Mouse (Mus musculus): Measurements from ENCODE around the gene 2010111I01Rik. TPM values are rescaled to one million over a fixed set of nuclear protein-coding genes. Genes with fewer than 3 reads are reported as not detected.

The 2010111I01Rik gene
- polyA plus RNA-seq, 1 experiment from 2014 or later, result 129 TPM

DNA sequence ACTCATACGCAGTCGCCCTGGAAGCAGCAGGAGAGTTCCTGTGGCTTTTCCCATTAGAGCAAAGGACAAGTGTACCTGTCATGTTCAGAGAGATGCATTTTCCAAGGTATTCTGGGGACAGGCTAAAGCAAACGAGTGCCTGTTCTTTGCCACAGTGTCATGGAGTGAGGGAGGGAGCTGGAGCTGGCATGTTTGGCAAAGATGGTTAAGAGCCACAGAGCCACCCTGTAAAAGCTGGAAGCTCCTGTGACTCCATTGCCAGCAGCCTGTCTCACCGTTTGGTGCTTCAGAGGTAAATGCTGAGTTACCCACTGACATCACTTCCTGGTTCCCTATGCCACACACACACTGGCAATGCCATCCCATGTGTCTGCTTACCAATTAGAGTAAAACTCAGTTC lies 211.4 kb downstream of the 2010111I01Rik start:
- no peak for ATAC-seq (ENCODE audit: borderline replicate concordance, extremely low read depth, low FRiP score, low TSS enrichment)
- H3K27me3 ChIP-seq, result no peaks in the 10 kb centered on the region
- WGBS, result 79% methylated on average over 4 of the region's 4 CpGs

DNA sequence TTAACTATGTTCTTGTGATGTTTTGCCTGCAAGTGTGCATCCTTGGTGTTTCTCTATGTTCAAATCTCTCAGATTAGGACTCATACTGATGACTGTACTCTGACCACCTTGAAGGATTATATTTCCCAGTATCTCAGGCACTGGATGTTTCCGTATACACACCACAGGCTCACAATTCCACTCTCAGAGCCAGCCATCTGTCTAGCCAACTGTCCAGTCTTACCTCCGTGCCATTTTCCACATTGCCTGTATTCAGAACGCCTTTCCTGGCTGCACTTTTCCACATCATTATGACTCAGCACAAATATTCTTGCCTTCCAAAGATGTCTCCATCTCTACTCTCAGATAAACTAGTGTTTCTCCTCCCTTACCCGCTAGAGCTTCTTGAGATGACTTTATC lies 212.5 kb downstream of the 2010111I01Rik start:
- H3K36me3 ChIP-seq, result no peaks in the 10 kb centered on the region
- no peaks in the 10 kb centered on the region for H3K9me3 ChIP-seq
- no peaks in the 10 kb centered on the region for H3K27me3 ChIP-seq
- 89% methylated on average over 4 of the region's 4 CpGs for WGBS
- no peak overlapping the region for H3K4me3 ChIP-seq
- H3K9ac ChIP-seq, result no peak overlapping the region
- H3K4me1 ChIP-seq, result no peaks in the 10 kb centered on the region
- ATAC-seq (ENCODE audit: borderline replicate concordance, extremely low read depth, low FRiP score, low TSS enrichment), result no peak
- H3K4me2 ChIP-seq, result no peak overlapping the region
- no peak overlapping the region for H3K27ac ChIP-seq

More for the DNA sequence above, 211.4 kb downstream of the 2010111I01Rik start:
- H3K4me3 ChIP-seq, result no peak overlapping the region
- H3K9me3 ChIP-seq, result no peaks in the 10 kb centered on the region
- no peak overlapping the region for H3K9ac ChIP-seq
- no peaks in the 10 kb centered on the region for H3K36me3 ChIP-seq
- no peak overlapping the region for H3K4me2 ChIP-seq
- H3K4me1 ChIP-seq, result peaks cover 7% of the 10 kb centered on the region; the same call in 1 of the 2 replicates
- H3K27ac ChIP-seq, result no peak overlapping the region

DNA sequence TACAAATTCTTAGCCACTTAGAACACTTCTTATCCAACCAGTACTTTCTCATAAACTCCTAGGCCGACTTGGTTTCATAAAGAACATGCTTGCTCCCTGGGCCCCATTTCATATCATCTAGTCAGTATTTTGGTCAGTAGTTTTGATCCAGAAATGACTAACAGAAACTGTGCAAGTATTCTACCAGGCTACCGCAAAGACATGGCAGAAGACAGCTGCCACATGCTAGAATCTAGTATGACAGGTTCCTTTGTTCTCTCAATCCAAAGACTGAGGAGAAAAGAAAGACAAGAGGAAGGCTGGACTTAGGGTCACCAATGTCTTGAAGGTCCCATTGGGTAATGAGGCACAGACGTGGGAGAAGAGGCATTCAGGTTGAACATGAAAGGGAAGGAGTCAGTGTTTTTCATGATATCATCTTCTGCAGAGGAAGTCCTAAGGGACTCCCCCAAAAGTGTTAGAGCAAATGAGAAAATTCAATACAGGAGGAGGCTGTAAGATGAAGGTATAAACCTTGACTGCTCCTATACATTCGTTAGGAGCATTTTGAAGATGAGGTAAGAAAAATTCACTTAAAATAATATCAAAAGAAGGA lies 216.0 kb downstream of the 2010111I01Rik start:
- Histone ChIP-seq H3K27me3 (no peaks in the 10 kb centered on the region), H3K36me3 (no peaks in the 10 kb centered on the region), H3K4me2 (no peak overlapping the region), H3K9me3 (no peaks in the 10 kb centered on the region), H3K4me3 (no peak overlapping the region), H3K27ac (no peak overlapping the region), H3K4me1 (0 out of 2 replicates have a peak, but pooled peaks cover 3% of the 10 kb centered on the region), H3K9ac (no peak overlapping the region)
- ATAC-seq (ENCODE audit: borderline replicate concordance, extremely low read depth, low FRiP score, low TSS enrichment), result no peak
- 84% methylated on average over 4 of the region's 4 CpGs for WGBS

DNA sequence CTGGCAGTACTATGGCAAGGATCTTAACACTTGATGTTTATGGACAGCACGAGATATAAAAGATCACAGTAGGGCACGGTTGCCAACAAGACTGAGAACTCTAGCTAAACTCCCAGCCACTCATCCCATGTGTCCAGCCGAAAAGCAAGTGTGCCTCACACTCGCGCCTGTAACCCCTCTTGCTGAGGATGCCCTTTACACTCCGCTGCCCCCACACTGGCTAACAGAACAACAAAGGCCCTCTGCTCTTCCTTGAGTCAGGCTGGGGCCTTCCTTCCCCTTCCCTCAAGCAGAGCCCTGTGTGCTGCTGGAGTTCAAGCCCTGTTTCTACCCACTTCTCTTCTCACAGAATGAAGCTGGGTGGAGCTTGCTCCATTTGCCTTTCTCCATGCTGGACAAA lies 220.3 kb downstream of the 2010111I01Rik start:
- Histone ChIP-seq H3K4me1 (peaks cover 35% of the 10 kb centered on the region), H3K9ac (no peak overlapping the region), H3K27me3 (no peaks in the 10 kb centered on the region), H3K9me3 (no peaks in the 10 kb centered on the region), H3K27ac (no peak overlapping the region), H3K4me3 (no peak overlapping the region), H3K36me3 (no peaks in the 10 kb centered on the region), H3K4me2 (no peak overlapping the region)
- ATAC-seq (ENCODE audit: borderline replicate concordance, extremely low read depth, low FRiP score, low TSS enrichment), result no peak
- 77% methylated on average over 6 of the region's 6 CpGs for WGBS

DNA sequence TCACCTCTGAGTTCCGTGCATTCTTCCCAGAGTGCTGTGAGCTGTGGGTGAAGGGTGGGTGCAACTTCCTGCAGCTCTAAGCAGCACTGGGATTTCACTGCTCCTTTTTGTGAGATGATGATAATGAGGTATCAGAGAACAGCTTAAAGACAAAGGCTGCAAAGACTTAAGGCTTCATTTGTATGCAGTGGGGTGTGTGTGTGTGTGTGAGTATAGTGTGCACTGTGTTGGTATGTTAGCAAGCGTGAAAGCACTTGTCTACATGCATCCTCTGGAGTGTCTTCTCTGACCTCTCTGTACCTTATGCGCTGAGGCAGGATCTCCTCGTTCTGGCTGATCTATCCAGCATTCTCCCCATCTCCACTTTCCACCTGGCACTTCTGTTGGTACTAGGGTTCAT lies 221.5 kb downstream of the 2010111I01Rik start:
- H3K9me3 ChIP-seq, result no peaks in the 10 kb centered on the region
- WGBS, result 59% methylated on average over 4 of the region's 4 CpGs
- no peaks in the 10 kb centered on the region for H3K27me3 ChIP-seq
- H3K4me2 ChIP-seq, result no peak overlapping the region
- H3K36me3 ChIP-seq, result no peaks in the 10 kb centered on the region
- ATAC-seq (ENCODE audit: borderline replicate concordance, extremely low read depth, low FRiP score, low TSS enrichment), result no peak
- peaks cover 35% of the 10 kb centered on the region for H3K4me1 ChIP-seq
- peak overlapping the region; percentile 78; the same call in 1 of the 2 replicates for H3K27ac ChIP-seq
- H3K9ac ChIP-seq, result no peak overlapping the region
- H3K4me3 ChIP-seq, result no peak overlapping the region

DNA sequence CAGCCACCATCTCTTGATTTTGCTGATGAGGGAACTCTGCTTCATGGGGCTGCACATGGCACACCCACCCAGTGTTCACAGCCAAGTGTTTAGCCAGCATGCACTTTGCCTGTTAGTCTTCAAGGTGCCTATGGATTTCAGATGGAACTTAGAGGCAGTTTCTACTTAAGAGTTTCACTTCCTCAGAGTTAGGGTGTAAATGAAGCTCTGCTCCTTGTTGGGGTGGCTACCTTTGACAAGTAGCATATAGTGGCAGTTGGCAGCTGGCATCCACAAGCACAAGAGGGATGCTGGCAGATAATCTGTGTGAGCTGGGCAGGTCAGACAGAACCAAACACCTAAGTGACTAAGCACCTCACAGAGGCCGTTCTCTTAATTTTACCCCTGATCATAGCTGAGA lies 221.9 kb downstream of the 2010111I01Rik start:
- no peaks in the 10 kb centered on the region for H3K9me3 ChIP-seq
- 44% methylated on average over 1 of the region's 1 CpGs for WGBS
- H3K4me2 ChIP-seq, result no peak overlapping the region
- no peak overlapping the region for H3K4me3 ChIP-seq
- peaks cover 35% of the 10 kb centered on the region for H3K4me1 ChIP-seq
- H3K36me3 ChIP-seq, result no peaks in the 10 kb centered on the region
- no peaks in the 10 kb centered on the region for H3K27me3 ChIP-seq
- peak overlapping the region; percentile 78 for H3K27ac ChIP-seq
- ATAC-seq (ENCODE audit: borderline replicate concordance, extremely low read depth, low FRiP score, low TSS enrichment), result no peak
- H3K9ac ChIP-seq, result no peak overlapping the region

DNA sequence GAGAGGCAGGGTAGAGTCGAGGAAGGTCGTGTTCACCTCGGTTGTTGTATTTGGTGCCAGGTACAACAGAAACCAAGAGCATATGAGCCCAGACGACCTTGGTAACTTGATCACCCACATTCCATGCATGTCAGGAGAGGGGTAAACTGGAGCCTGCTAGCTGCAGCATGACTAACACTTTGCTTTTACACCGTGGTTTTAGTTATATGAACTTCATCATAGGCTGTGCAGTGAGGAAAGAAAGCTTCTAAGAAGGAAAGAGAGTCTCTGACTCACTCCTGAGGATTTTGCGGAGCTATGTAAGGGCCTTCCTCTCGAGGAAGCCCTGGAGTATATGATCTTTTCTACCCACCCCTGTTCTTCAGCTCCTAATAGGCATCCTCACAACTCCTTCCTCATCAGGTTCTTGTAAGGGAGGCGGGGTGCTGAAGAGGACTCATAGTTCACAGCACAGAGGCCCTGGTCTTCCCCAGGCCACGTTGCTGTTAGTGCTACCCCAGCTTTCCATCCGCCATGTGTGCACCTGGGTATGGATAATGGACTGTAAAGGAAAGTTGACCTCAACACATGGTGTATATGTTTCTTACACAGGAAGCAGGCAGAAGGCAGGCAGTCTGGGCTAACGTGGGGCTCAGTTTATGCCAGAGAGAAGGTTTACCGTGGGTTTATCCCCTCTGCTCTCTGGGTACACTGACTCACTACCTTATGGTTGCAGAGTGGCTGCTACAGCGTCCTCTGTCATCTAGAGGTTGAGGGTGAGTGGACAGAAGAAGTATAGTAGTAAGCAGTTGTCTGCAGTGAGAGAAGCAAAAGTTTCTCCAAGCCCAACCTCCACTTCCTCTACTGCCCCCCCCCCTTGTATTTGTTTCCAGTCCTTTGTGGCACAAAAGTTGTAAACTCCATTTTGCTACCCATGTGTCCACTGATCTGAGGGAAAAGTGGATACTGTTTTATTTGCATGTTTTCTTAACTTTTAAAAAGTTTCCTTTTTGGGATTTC lies 222.8 kb downstream of the 2010111I01Rik start:
- 38% methylated on average over 13 of the region's 13 CpGs for WGBS
- no peak overlapping the region for H3K9ac ChIP-seq
- no peaks in the 10 kb centered on the region for H3K36me3 ChIP-seq
- no peaks in the 10 kb centered on the region for H3K9me3 ChIP-seq
- H3K4me2 ChIP-seq, result no peak overlapping the region
- peak; percentile 68; the same call in 1 of the 2 replicates for ATAC-seq (ENCODE audit: borderline replicate concordance, extremely low read depth, low FRiP score, low TSS enrichment)
- peak overlapping the region; percentile 78 for H3K27ac ChIP-seq
- H3K27me3 ChIP-seq, result no peaks in the 10 kb centered on the region
- no peak overlapping the region for H3K4me3 ChIP-seq
- H3K4me1 ChIP-seq, result peaks cover 35% of the 10 kb centered on the region

DNA sequence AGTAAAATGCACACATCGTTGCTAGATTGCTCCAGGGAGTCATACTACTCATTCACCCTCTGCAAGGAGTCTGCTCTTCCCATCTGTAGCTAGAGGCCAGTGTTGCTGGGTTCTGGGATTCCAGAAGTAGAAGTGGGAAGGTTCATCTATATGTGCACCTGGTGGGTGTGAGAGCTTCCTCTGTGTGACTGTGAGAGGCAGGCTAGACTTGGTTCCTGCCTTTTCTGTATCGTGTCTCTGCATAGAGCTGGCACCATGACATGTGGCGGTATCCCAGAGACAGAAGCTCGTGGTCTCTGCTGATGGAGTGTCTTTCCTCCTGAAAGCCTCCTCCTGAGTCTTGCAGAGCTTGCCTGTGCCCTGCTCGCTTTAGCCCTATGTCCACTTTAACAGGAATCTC lies 223.6 kb downstream of the 2010111I01Rik start:
- peak overlapping the region; percentile 46 for H3K27ac ChIP-seq
- H3K27me3 ChIP-seq, result no peaks in the 10 kb centered on the region
- no peak overlapping the region for H3K9ac ChIP-seq
- H3K4me3 ChIP-seq, result no peak overlapping the region
- H3K4me1 ChIP-seq, result peaks cover 35% of the 10 kb centered on the region
- H3K36me3 ChIP-seq, result no peaks in the 10 kb centered on the region
- no peak for ATAC-seq (ENCODE audit: borderline replicate concordance, extremely low read depth, low FRiP score, low TSS enrichment)
- H3K9me3 ChIP-seq, result no peaks in the 10 kb centered on the region
- WGBS, result 56% methylated on average over 5 of the region's 5 CpGs
- no peak overlapping the region for H3K4me2 ChIP-seq

DNA sequence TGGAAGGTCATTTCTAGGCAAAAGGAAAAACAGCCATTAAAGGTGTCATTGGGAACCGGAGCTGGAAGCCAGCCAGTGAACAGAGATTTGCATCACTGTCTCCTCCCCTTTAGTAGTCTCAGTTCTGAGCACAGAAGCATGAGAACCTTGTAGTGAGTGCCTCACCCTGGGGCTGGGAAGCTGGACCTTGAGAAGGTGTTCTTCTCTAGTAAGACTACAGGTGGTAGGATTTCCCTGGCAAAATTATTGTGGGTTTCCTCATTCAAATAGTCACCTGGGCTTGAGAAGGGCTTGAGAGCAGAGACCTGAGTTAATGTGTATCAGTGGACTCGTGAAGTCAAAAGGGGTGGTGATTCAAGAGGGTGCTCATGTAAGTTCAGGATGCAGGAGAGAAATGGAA lies 224.1 kb downstream of the 2010111I01Rik start:
- Histone ChIP-seq H3K9me3 (no peaks in the 10 kb centered on the region), H3K27me3 (no peaks in the 10 kb centered on the region), H3K9ac (no peak overlapping the region), H3K4me3 (no peak overlapping the region), H3K36me3 (no peaks in the 10 kb centered on the region), H3K27ac (peak overlapping the region; percentile 46; the same call in 1 of the 2 replicates), H3K4me2 (no peak overlapping the region), H3K4me1 (peaks cover 35% of the 10 kb centered on the region)
- WGBS, result 31% methylated on average over 2 of the region's 2 CpGs
- peak; percentile 62 for ATAC-seq (ENCODE audit: borderline replicate concordance, extremely low read depth, low FRiP score, low TSS enrichment)

DNA sequence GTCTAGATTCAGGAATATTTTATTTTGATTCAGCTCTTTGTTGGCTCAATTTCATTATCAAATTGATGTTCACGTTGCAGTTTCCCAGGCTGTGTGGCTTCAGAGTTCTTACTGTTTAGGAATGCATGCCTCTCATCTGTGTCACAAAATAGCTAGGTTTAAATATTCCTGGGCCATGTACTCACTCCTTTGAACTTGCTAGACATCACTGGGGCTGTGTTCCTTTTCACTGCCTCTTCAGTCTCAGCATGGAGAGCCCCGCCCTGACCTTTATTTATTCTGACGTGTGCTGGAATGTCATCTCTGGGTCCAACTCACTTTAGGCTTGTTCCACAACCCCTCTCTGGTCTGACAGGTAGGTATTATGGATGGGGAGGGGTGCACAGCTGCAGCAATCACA lies 228.7 kb downstream of the 2010111I01Rik start:
- Histone ChIP-seq H3K4me3 (no peak overlapping the region), H3K4me1 (peaks cover 6% of the 10 kb centered on the region), H3K9me3 (no peaks in the 10 kb centered on the region), H3K36me3 (no peaks in the 10 kb centered on the region), H3K4me2 (no peak overlapping the region), H3K27ac (no peak overlapping the region), H3K27me3 (no peaks in the 10 kb centered on the region), H3K9ac (no peak overlapping the region)
- 53% methylated on average over 3 of the region's 3 CpGs for WGBS
- ATAC-seq (ENCODE audit: borderline replicate concordance, extremely low read depth, low FRiP score, low TSS enrichment), result no peak

DNA sequence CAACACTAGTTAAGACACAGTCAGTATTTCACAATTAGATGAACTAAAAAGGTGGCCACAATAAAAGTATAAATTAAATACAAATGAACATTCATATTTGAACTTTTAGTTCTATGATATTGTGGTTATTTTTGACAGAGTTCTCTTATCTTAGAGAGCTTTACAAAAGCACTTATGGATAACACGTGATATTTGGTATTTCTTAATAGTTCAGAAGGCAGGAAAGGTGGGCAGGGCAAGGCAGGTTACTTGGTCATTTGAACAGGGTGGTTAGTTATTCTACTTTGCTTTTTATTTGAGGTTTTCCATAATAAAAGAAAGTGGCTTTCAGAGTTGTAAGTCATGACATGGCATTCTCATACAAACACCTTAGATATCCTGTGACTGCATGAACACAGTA lies 233.3 kb downstream of the 2010111I01Rik start:
- H3K27me3 ChIP-seq, result no peaks in the 10 kb centered on the region
- no peaks in the 10 kb centered on the region for H3K36me3 ChIP-seq
- H3K27ac ChIP-seq, result no peak overlapping the region
- H3K9me3 ChIP-seq, result no peaks in the 10 kb centered on the region
- WGBS, result 70% methylated on average over 1 of the region's 1 CpGs
- no peaks in the 10 kb centered on the region for H3K4me1 ChIP-seq
- no peak overlapping the region for H3K4me2 ChIP-seq
- H3K4me3 ChIP-seq, result no peak overlapping the region
- ATAC-seq (ENCODE audit: borderline replicate concordance, extremely low read depth, low FRiP score, low TSS enrichment), result no peak
- no peak overlapping the region for H3K9ac ChIP-seq

DNA sequence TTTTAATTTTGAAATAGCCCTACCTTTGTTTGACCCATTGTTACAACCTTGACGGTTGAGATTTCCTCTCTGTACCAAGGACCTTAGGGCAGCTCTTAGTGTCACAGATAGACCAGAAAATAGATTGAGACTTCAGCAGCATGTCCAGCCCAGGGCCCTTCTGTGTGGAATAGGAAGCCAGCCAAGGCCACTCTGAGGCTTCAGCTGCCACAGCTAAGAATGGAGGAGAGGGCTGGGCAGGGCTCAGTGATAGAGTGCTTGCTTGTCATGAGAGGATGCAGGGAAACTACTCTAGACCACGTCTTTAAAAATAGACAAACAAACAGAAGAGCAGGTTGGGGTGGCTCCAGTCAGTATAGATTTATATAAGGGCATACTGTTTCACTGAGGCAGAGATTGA lies 234.9 kb downstream of the 2010111I01Rik start:
- H3K27ac ChIP-seq, result no peak overlapping the region
- no peaks in the 10 kb centered on the region for H3K36me3 ChIP-seq
- H3K4me2 ChIP-seq, result no peak overlapping the region
- H3K4me3 ChIP-seq, result no peak overlapping the region
- H3K9ac ChIP-seq, result no peak overlapping the region
- H3K4me1 ChIP-seq, result no peaks in the 10 kb centered on the region
- H3K27me3 ChIP-seq, result no peaks in the 10 kb centered on the region
- H3K9me3 ChIP-seq, result no peaks in the 10 kb centered on the region
- 63% methylated on average over 2 of the region's 2 CpGs for WGBS
- no peak for ATAC-seq (ENCODE audit: borderline replicate concordance, extremely low read depth, low FRiP score, low TSS enrichment)
